Mouse (Mus musculus): ENCODE data around the gene Rab6a. TPM values are rescaled to one million over a fixed set of nuclear protein-coding genes. Genes with fewer than 3 reads are reported as not detected.

Rab6a gene
- total and polyA plus RNA-seq, 2 experiments from 2014 or later, result 78.1 to 87.6 TPM

DNA sequence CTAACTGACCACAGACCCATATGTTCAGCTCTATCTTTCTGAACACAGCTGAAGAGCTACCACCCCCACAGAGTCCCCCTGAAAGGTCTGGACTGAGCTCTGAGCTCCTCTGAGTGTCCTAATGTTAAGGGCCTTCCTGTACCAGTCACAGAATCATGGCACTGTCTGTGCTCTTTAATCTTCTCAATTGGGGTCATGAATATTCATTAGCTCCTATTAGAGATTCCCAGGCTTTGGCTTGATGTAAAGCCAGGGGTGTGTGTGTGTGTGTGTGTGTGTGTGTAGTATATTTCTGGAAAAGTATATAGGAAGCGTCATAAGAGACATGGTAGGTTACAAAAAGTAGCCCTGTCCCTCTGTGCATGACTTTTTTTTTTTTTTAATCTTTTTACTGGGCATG lies 76.0 kb downstream of the Rab6a start:
- H3K36me3 ChIP-seq (replicated peaks; ENCODE audit: control insufficient read depth, insufficient read depth, low read length), result no peaks in the 10 kb centered on the region
- TF ChIP-seq EP300 (IDR thresholded peaks at IDR 0.05; ENCODE audit: low read depth) (no peak), CTCF (IDR thresholded peaks at IDR 0.05; ENCODE audit: low read depth) (no peak)
- no peak overlapping the region for H3K27ac ChIP-seq (ENCODE audit: low read depth)
- H3K27me3 ChIP-seq (ENCODE audit: control insufficient read depth, insufficient read depth, low read length), result no peaks in the 10 kb centered on the region
- H3K4me3 ChIP-seq (ENCODE audit: low read depth, low read length), result no peak overlapping the region
- ATAC-seq (ENCODE audit: insufficient read depth, low read depth) (no peak), DNase-seq (ENCODE audit: low spot score) (no peak)
- no peak overlapping the region for H3K4me2 ChIP-seq (ENCODE audit: low read depth, low read length)
- H3K9me3 ChIP-seq (replicated peaks; ENCODE audit: control insufficient read depth, low read length), result no peaks in the 10 kb centered on the region
- 90% methylated on average over 1 of the region's 1 CpGs for WGBS
- no peak overlapping the region for H3K9ac ChIP-seq (replicated peaks; ENCODE audit: low read depth, low read length)
- H3K4me1 ChIP-seq (ENCODE audit: control insufficient read depth, insufficient read depth), result no peaks in the 10 kb centered on the region

GRCm38 (mm10) chr7:100684081-100684480 lies 76.9 kb downstream of the Rab6a start:
- Histone ChIP-seq H3K4me2 (ENCODE audit: low read depth, low read length) (no peak overlapping the region), H3K27me3 (ENCODE audit: control insufficient read depth, insufficient read depth, low read length) (no peaks in the 10 kb centered on the region), H3K9me3 (replicated peaks; ENCODE audit: control insufficient read depth, low read length) (no peaks in the 10 kb centered on the region), H3K4me1 (ENCODE audit: control insufficient read depth, insufficient read depth) (no peaks in the 10 kb centered on the region), H3K9ac (replicated peaks; ENCODE audit: low read depth, low read length) (no peak overlapping the region), H3K36me3 (replicated peaks; ENCODE audit: control insufficient read depth, insufficient read depth, low read length) (no peaks in the 10 kb centered on the region), H3K4me3 (ENCODE audit: low read depth, low read length) (no peak overlapping the region), H3K27ac (ENCODE audit: low read depth) (no peak overlapping the region)
- 56% methylated on average over 5 of the region's 5 CpGs for WGBS
- TF ChIP-seq CTCF (IDR thresholded peaks at IDR 0.05; ENCODE audit: low read depth) (no peak), EP300 (IDR thresholded peaks at IDR 0.05; ENCODE audit: low read depth) (no peak)
- no peak for ATAC-seq (ENCODE audit: insufficient read depth, low read depth)
- DNase-seq (ENCODE audit: low spot score), result no peak

- DNase-seq (ENCODE audit: low spot score) (no peak), ATAC-seq (ENCODE audit: insufficient read depth, low read depth) (no peak)
- Histone ChIP-seq H3K4me1 (ENCODE audit: control insufficient read depth, insufficient read depth) (no peaks in the 10 kb centered on the region), H3K36me3 (replicated peaks; ENCODE audit: control insufficient read depth, insufficient read depth, low read length) (no peaks in the 10 kb centered on the region), H3K4me2 (ENCODE audit: low read depth, low read length) (no peak overlapping the region), H3K9me3 (replicated peaks; ENCODE audit: control insufficient read depth, low read length) (no peaks in the 10 kb centered on the region), H3K9ac (replicated peaks; ENCODE audit: low read depth, low read length) (no peak overlapping the region), H3K4me3 (ENCODE audit: low read depth, low read length) (no peak overlapping the region), H3K27me3 (ENCODE audit: control insufficient read depth, insufficient read depth, low read length) (no peaks in the 10 kb centered on the region), H3K27ac (ENCODE audit: low read depth) (no peak overlapping the region)
- WGBS, result 47% methylated on average over 7 of the region's 7 CpGs
- TF ChIP-seq EP300 (IDR thresholded peaks at IDR 0.05; ENCODE audit: low read depth), result no peak
- TF ChIP-seq CTCF (IDR thresholded peaks at IDR 0.05; ENCODE audit: low read depth), result peak; percentile 92
Measured at GRCm38 (mm10) chr7:100684538-100684937, 77.3 kb downstream of the Rab6a start.

DNA sequence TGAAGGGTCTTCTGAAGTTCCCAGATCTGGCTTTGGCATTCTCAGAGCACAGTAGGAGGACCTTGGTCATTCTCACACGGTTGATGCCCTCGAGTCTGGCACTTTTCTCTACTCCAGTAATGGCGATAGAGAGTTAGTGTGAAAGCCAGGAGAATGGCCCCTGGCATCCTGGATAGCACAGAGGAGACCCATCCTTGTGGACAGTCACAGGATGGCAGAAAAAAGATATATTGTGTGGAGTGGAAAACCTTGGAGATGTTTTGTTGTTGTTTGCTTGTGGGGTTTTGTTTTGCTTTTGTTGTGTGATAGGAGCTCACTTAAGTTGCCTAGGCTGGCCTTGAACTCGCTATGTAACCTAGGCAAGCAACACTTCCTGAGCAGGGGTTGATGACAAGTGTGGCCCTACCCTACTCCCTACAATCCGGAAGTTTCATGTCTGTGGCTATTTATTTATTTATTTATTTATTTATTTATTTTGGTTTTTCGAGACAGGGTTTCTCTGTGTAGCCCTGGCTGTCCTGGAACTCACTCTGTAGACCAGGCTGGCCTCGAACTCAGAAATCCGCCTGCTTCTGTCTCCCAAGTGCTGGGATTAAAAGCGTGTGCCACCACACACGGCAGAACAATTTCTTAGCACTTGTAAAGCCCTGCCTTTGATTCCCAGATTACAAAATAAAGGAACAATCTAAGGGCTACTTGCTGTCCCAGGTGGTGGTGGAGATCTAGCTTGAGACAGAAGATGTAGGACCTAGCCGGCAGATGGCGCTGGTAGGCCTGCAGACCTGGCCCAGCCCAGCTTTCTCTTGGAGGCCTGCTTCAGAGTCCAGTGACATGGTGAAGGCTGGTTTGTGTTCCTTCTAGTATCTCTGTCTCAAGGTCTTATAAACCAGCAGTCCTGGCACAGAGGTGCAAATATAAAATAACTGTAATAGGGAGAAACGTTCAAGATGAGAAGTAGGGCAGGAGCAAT lies 78.1 kb downstream of the Rab6a start:
- Histone ChIP-seq H3K27ac (ENCODE audit: low read depth) (no peak overlapping the region), H3K9me3 (replicated peaks; ENCODE audit: control insufficient read depth, low read length) (no peaks in the 10 kb centered on the region), H3K4me1 (ENCODE audit: control insufficient read depth, insufficient read depth) (no peaks in the 10 kb centered on the region), H3K36me3 (replicated peaks; ENCODE audit: control insufficient read depth, insufficient read depth, low read length) (no peaks in the 10 kb centered on the region), H3K9ac (replicated peaks; ENCODE audit: low read depth, low read length) (no peak overlapping the region), H3K4me3 (ENCODE audit: low read depth, low read length) (no peak overlapping the region), H3K27me3 (ENCODE audit: control insufficient read depth, insufficient read depth, low read length) (no peaks in the 10 kb centered on the region), H3K4me2 (ENCODE audit: low read depth, low read length) (no peak overlapping the region)
- 41% methylated on average over 13 of the region's 13 CpGs for WGBS
- DNase-seq (ENCODE audit: low spot score), result peak; percentile 74
- TF ChIP-seq CTCF (IDR thresholded peaks at IDR 0.05; ENCODE audit: low read depth) (peak; percentile 85), EP300 (IDR thresholded peaks at IDR 0.05; ENCODE audit: low read depth) (no peak)
- peak; percentile 73; the same call in 1 of the 2 replicates for ATAC-seq (ENCODE audit: insufficient read depth, low read depth)

DNA sequence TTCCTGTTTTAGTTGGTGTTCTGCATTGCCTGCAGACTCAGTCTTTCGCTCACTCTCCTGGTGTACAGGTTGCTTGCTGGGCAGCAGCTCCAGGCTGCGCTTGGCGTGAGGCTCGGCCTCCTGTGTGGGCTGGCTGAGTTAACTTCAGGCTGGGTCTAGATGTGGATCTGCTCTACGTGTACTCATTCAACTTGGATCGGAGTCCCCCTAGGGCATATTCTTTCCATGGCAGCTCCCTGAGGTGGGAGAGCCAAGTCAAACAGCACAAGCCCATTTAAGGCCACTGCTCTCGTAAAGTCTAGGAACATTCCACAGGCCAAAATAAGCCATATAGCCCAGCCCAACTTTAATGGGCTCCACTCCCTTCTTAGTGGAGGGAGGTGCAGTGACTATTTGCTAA lies 81.3 kb downstream of the Rab6a start:
- DNase-seq (ENCODE audit: low spot score) (no peak), ATAC-seq (ENCODE audit: insufficient read depth, low read depth) (no peak)
- Histone ChIP-seq H3K27ac (ENCODE audit: low read depth) (no peak overlapping the region), H3K4me2 (ENCODE audit: low read depth, low read length) (no peak overlapping the region), H3K27me3 (ENCODE audit: control insufficient read depth, insufficient read depth, low read length) (no peaks in the 10 kb centered on the region), H3K4me3 (ENCODE audit: low read depth, low read length) (no peak overlapping the region), H3K9ac (replicated peaks; ENCODE audit: low read depth, low read length) (no peak overlapping the region), H3K36me3 (replicated peaks; ENCODE audit: control insufficient read depth, insufficient read depth, low read length) (no peaks in the 10 kb centered on the region), H3K9me3 (replicated peaks; ENCODE audit: control insufficient read depth, low read length) (no peaks in the 10 kb centered on the region), H3K4me1 (ENCODE audit: control insufficient read depth, insufficient read depth) (no peaks in the 10 kb centered on the region)
- 68% methylated on average over 7 of the region's 7 CpGs for WGBS
- TF ChIP-seq EP300 (IDR thresholded peaks at IDR 0.05; ENCODE audit: low read depth), result no peak
- no peak for TF ChIP-seq CTCF (IDR thresholded peaks at IDR 0.05; ENCODE audit: low read depth)

Other genes starting within 250 kb of the Rab6a start
- 6.3 and 29.8 TPM in 2 replicates for gene C2cd3, start 235.2 kb upstream of the Rab6a start, total RNA-seq (2014; rRNA removed; ENCODE audit: low replicate concordance)
- gene C2cd3, start 235.2 kb upstream of the Rab6a start, polyA plus RNA-seq (2015; fragmentation: Nextera tagmentation; extraction: Ambion mirVana), result 5.5 and 6.0 TPM in 2 replicates
- 80.3 and 90.4 TPM in 2 replicates for gene Ppme1, start 235.1 kb upstream of the Rab6a start, total RNA-seq (2014; rRNA removed; ENCODE audit: low replicate concordance)
- 44.6 and 48.7 TPM in 2 replicates for gene Ppme1, start 235.1 kb upstream of the Rab6a start, polyA plus RNA-seq (2015; fragmentation: Nextera tagmentation; extraction: Ambion mirVana)
- 0.12 and 15.6 TPM in 2 replicates for gene Ucp3, start 134.4 kb upstream of the Rab6a start, total RNA-seq (2014; rRNA removed; ENCODE audit: low replicate concordance)
- gene Ucp3, start 134.4 kb upstream of the Rab6a start, polyA plus RNA-seq (2015; fragmentation: Nextera tagmentation; extraction: Ambion mirVana), result 17.6 and 23.3 TPM in 2 replicates
- 71.4 and 234 TPM in 2 replicates for gene Ucp2, start 114.1 kb upstream of the Rab6a start, total RNA-seq (2014; rRNA removed; ENCODE audit: low replicate concordance)
- gene Ucp2, start 114.1 kb upstream of the Rab6a start, polyA plus RNA-seq (2015; fragmentation: Nextera tagmentation; extraction: Ambion mirVana), result 339 and 342 TPM in 2 replicates
- gene Dnajb13, start 92.5 kb upstream of the Rab6a start, total RNA-seq (2014; rRNA removed; ENCODE audit: low replicate concordance), result not detected in 2 replicates
- gene Dnajb13, start 92.5 kb upstream of the Rab6a start, polyA plus RNA-seq (2015; fragmentation: Nextera tagmentation; extraction: Ambion mirVana), result 0.07 and 0.52 TPM in 2 replicates
- 4.3 and 9.0 TPM in 2 replicates for gene Coa4, start 70.3 kb upstream of the Rab6a start, total RNA-seq (2014; rRNA removed; ENCODE audit: low replicate concordance)
- 21.1 and 26.5 TPM in 2 replicates for gene Coa4, start 70.3 kb upstream of the Rab6a start, polyA plus RNA-seq (2015; fragmentation: Nextera tagmentation; extraction: Ambion mirVana)
- gene Mrpl48, start 891 bp downstream of the Rab6a start, total RNA-seq (2014; rRNA removed; ENCODE audit: low replicate concordance), result 32.6 and 54.8 TPM in 2 replicates
- gene Mrpl48, start 891 bp downstream of the Rab6a start, polyA plus RNA-seq (2015; fragmentation: Nextera tagmentation; extraction: Ambion mirVana), result 119 and 121 TPM in 2 replicates
- 2.7 TPM in 1 of 2 replicates, not detected in the other for gene Plekhb1, start 55.0 kb downstream of the Rab6a start, total RNA-seq (2014; rRNA removed; ENCODE audit: low replicate concordance)
- 1.0 and 1.1 TPM in 2 replicates for gene Plekhb1, start 55.0 kb downstream of the Rab6a start, polyA plus RNA-seq (2015; fragmentation: Nextera tagmentation; extraction: Ambion mirVana)
- gene Fam168a, start 99.2 kb downstream of the Rab6a start, total RNA-seq (2014; rRNA removed; ENCODE audit: low replicate concordance), result 22.0 and 29.0 TPM in 2 replicates
- gene Fam168a, start 99.2 kb downstream of the Rab6a start, polyA plus RNA-seq (2015; fragmentation: Nextera tagmentation; extraction: Ambion mirVana), result 19.7 and 20.0 TPM in 2 replicates